13 mouse cellular contexts compared by ENCODE assay signal in genomic region chr6:118205176-118205890, GRCm38 (mm10). TPM values are rescaled to one million over a fixed set of nuclear protein-coding genes. Genes with fewer than 3 reads are reported as not detected.
DNase-seq lines count a peak whose midpoint lies in the region; ATAC-seq lines count a peak whose summit lies in the region.
"Had no signal": no experiment of that assay in that cellular context is flagged by ENCODE, and none has a peak within 500 bp of the region (broad histone marks: within the 10 kb centered on the region; RNA-seq: fewer than 3 reads in every experiment).

No protein-coding gene starts in this region.

- no peaks in the 10 kb centered on the region for H3K9me3 ChIP-seq in kidney, embryonic 15.5 days (replicated peaks)
- H3K9me3 ChIP-seq in intestine, embryonic 16.5 days (ENCODE audit: control insufficient read depth, low read length), result no peaks in the 10 kb centered on the region
- no peaks in the 10 kb centered on the region for H3K9me3 ChIP-seq in forebrain, embryonic 14.5 days (replicated peaks; ENCODE audit: control insufficient read depth, low read length)
- H3K9me3 ChIP-seq: midbrain, embryonic 10.5 days; neural tube, embryonic 13.5 days had no signal

- DNase-seq in kidney, adult 9 months, result no peak
- peak; percentile 11 for DNase-seq in ZHBTc4 (ENCODE audit: low read depth, low spot score)
- DNase-seq in gastrocnemius, postnatal 10 days, result peak; percentile 47
- DNase-seq in layer of hippocampus, adult 9-11 months, result no peak
- no peak for DNase-seq in forebrain, embryonic 14.5 days (ENCODE audit: low spot score)
- DNase-seq: cerebellum, adult 11 months; right cerebral cortex, postnatal 14 days had no signal

- no peak overlapping the region for H3K9ac ChIP-seq in kidney, embryonic 15.5 days
- no peak overlapping the region for H3K9ac ChIP-seq in intestine, embryonic 16.5 days (ENCODE audit: low read depth, low read length)
- H3K9ac ChIP-seq in forebrain, embryonic 14.5 days (ENCODE audit: low read length), result no peak overlapping the region
- H3K9ac ChIP-seq: liver, embryonic 14.5 days; neural tube, embryonic 13.5 days had no signal

- H3K4me1 ChIP-seq in kidney, embryonic 15.5 days, result peaks cover 9% of the 10 kb centered on the region
- H3K4me1 ChIP-seq in intestine, embryonic 16.5 days (ENCODE audit: control insufficient read depth, insufficient read depth, low read length), result no peaks in the 10 kb centered on the region
- no peaks in the 10 kb centered on the region for H3K4me1 ChIP-seq in forebrain, embryonic 14.5 days (ENCODE audit: control insufficient read depth, insufficient read depth, low read length)
- H3K4me1 ChIP-seq: midbrain, embryonic 10.5 days had no signal

- no peaks in the 10 kb centered on the region for H3K36me3 ChIP-seq in kidney, embryonic 15.5 days
- no peaks in the 10 kb centered on the region for H3K36me3 ChIP-seq in intestine, embryonic 16.5 days (ENCODE audit: control insufficient read depth, insufficient read depth, low read length)
- no peaks in the 10 kb centered on the region for H3K36me3 ChIP-seq in forebrain, embryonic 14.5 days (ENCODE audit: control insufficient read depth, insufficient read depth, low read length)
- H3K36me3 ChIP-seq: midbrain, embryonic 10.5 days; neural tube, embryonic 13.5 days had no signal

- ATAC-seq in kidney, embryonic 15.5 days (replicated peaks; ENCODE audit: low FRiP score), result 0 out of 2 replicates have a peak, but pooled peaks have one; percentile 54
- ATAC-seq in intestine, embryonic 16.5 days, result 0 out of 2 replicates have a peak, but pooled peaks have one; percentile 23
- no peak for ATAC-seq in activated CD4-positive, CD25-positive, alpha-beta regulatory T cell, adult 4 months
- ATAC-seq in forebrain, embryonic 14.5 days, result no peak

- no peak overlapping the region for H3K4me3 ChIP-seq in kidney, embryonic 15.5 days (replicated peaks)
- H3K4me3 ChIP-seq in intestine, embryonic 16.5 days (ENCODE audit: low read length), result no peak overlapping the region
- no peak overlapping the region for H3K4me3 ChIP-seq in forebrain, embryonic 14.5 days (ENCODE audit: low read depth, low read length)
- H3K4me3 ChIP-seq: midbrain, embryonic 10.5 days; neural tube, embryonic 13.5 days had no signal

- 27% methylated on average over 7 of the region's 7 CpGs for WGBS in kidney, embryonic 15.5 days
- WGBS in intestine, embryonic 16.5 days, result 34% methylated on average over 7 of the region's 7 CpGs
- 64% methylated on average over 7 of the region's 7 CpGs for WGBS in forebrain, embryonic 14.5 days

- no peaks in the 10 kb centered on the region for H3K27me3 ChIP-seq in kidney, embryonic 15.5 days
- no peaks in the 10 kb centered on the region for H3K27me3 ChIP-seq in intestine, embryonic 16.5 days (replicated peaks; ENCODE audit: control insufficient read depth, insufficient read depth, low read length)
- no peaks in the 10 kb centered on the region for H3K27me3 ChIP-seq in forebrain, embryonic 14.5 days (replicated peaks; ENCODE audit: control insufficient read depth, insufficient read depth, low read length)

- H3K4me2 ChIP-seq in kidney, embryonic 15.5 days, result no peak overlapping the region
- no peak overlapping the region for H3K4me2 ChIP-seq in intestine, embryonic 16.5 days (ENCODE audit: low read depth, low read length)
- no peak overlapping the region for H3K4me2 ChIP-seq in forebrain, embryonic 14.5 days (ENCODE audit: low read length)
- H3K4me2 ChIP-seq: neural tube, embryonic 13.5 days had no signal

- no peak overlapping the region for H3K27ac ChIP-seq in kidney, embryonic 15.5 days
- no peak overlapping the region for H3K27ac ChIP-seq in intestine, embryonic 16.5 days (ENCODE audit: low read length)
- no peak overlapping the region for H3K27ac ChIP-seq in forebrain, embryonic 14.5 days (ENCODE audit: low read depth, low read length)
- H3K27ac ChIP-seq: liver, embryonic 14.5 days; midbrain, embryonic 10.5 days; neural tube, embryonic 13.5 days had no signal

RNA-seq across cellular contexts. Expression of gene Ret, which starts 7.8 kb away (rescaled TPM):
- 15.3 and 17.6 TPM in 2 replicates for polyA plus RNA-seq in kidney, embryonic 15.5 days (2015; fragmentation: Nextera tagmentation; extraction: Ambion mirVana)
- 10 to 100 TPM; 13.1 to 15.2 TPM for total RNA-seq in gastrocnemius, postnatal 10 days (2021)
- polyA plus RNA-seq in intestine, embryonic 16.5 days (2015; fragmentation: Nextera tagmentation; extraction: Ambion mirVana), result 11.0 and 12.3 TPM in 2 replicates
- polyA plus RNA-seq in activated CD4-positive, CD25-positive, alpha-beta regulatory T cell, adult 4 months (2017; shearing (Covaris generic)), result under 1 TPM; 0.17 to 0.44 TPM
- polyA plus RNA-seq in forebrain, embryonic 14.5 days (2014; fragmentation: Nextera tagmentation; extraction: Ambion mirVana), result 0.75 and 1.2 TPM in 2 replicates

Comparison
In these comparisons a context has a peak if more than half of its experiments do, and no peak if none do; other contexts are left out.
1. ATAC-seq: peak in kidney, embryonic 15.5 days (single experiment) and intestine, embryonic 16.5 days (single experiment); none in activated CD4-positive, CD25-positive, alpha-beta regulatory T cell, adult 4 months (single experiment) and forebrain, embryonic 14.5 days (single experiment).
2. DNase-seq: peak in ZHBTc4 (single experiment) and gastrocnemius, postnatal 10 days (single experiment); none in kidney, adult 9 months (single experiment), layer of hippocampus, adult 9-11 months (single experiment) and forebrain, embryonic 14.5 days (single experiment).